Comparison of ENCODE assay signal across 13 mouse cellular contexts in the genomic region with DNA sequence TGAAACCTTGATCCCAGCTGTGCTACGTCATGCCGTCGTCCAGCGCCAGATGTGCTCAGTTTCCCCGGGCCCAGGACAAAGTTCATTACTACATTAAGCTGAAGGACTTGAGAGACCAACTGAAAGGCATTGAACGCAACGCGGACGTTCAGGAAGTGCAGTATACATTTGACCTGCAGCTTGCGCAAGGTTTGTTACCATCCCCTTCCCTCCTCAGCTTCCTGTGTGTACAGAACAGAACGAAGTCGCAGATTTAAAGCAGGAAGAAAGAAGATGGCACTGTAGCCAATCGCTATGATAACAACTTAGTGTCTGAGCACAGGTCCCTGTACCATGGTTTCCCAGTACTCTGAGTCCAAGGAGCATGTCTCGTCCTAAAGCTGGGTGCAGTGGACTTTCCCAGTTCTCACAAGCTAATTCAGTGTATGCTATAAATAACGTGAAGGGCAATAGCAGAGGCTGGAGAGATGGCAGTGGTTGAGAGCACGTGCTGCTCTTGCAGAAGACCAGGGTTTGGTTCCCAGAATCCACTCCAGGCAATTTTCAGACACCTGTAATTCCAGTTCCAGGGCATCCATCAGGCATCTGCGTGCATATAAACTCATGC. TPM values are rescaled to one million over a fixed set of nuclear protein-coding genes. Genes with fewer than 3 reads are reported as not detected.
"Had no signal": no experiment of that assay in that cellular context is flagged by ENCODE, and none has a peak within 500 bp of the region (broad histone marks: within the 10 kb centered on the region; RNA-seq: fewer than 3 reads in every experiment).

No protein-coding gene starts in this region.

- H3K27ac ChIP-seq: kidney, postnatal 0 days; limb, embryonic 13.5 days; neural tube, embryonic 12.5 days had no signal

- H3K9me3 ChIP-seq: limb, embryonic 13.5 days; neural tube, embryonic 12.5 days had no signal

- H3K27me3 ChIP-seq: limb, embryonic 13.5 days; neural tube, embryonic 12.5 days had no signal

- H3K4me3 ChIP-seq: limb, embryonic 13.5 days; neural tube, embryonic 12.5 days had no signal

- H3K4me1 ChIP-seq: limb, embryonic 13.5 days; neural tube, embryonic 12.5 days had no signal

- DNase-seq: kidney, adult 11 months; kidney, adult 9 months; kidney, postnatal 36 days; left cerebral cortex, postnatal 4 days; lung, adult 18-20 months; lung, postnatal 4 days; midbrain, embryonic 14.5 days; right cerebral cortex, postnatal 14 days; thymus, postnatal 36 days had no signal

RNA-seq across cellular contexts. Expression of a gene that starts 43.1 kb away (rescaled TPM):
- total RNA-seq: megakaryocyte-erythroid progenitor cell, adult 5-6 weeks had no signal
